Mouse (Mus musculus) kidney, postnatal 0 days (tissue): ENCODE measurements at regions not wholly inside any gene's neighbourhood (a gene's known extent, or its start where the extent isn't known, plus 50 kb on each side); places are given as distances from the start of the nearest gene placed in this dataset.
A peak's percentile ranks its signal among the peaks of the same experiment; 100 is the strongest.

Source experiments
- ATAC-seq: fragments of 200-750 bp; cut with Nextera tagmentation; replicated peaks from 2 replicates; pipeline ENCODE4 v1.8.0; 2017; ENCODE audit warnings: low read depth, moderate number of reproducible peaks, moderate TSS enrichment, moderate library complexity; ENCODE audit not compliant: low FRiP score
- DNase-seq: peaks from one replicate; pipeline ENCODE4 v3.0.0-alpha.2; 2016; ENCODE audit warnings: low spot score
- H3K27ac ChIP-seq: fragments of 300-500 bp; sonication (generic); 2 replicates; pipeline ENCODE4 v1.5.1; 2014; ENCODE audit warnings: mild to moderate bottlenecking
- H3K27me3 ChIP-seq: fragments of 300-500 bp; sonication (generic); 2 replicates; pipeline ENCODE4 v1.6.1; 2014; ENCODE audit warnings: low read length, mixed read lengths; ENCODE audit not compliant: insufficient read depth
- H3K36me3 ChIP-seq: fragments of 300-500 bp; sonication (generic); 2 replicates; pipeline ENCODE4 v1.6.1; 2014; ENCODE audit warnings: low read length, mixed read lengths; ENCODE audit not compliant: insufficient read depth
- H3K4me1 ChIP-seq: fragments of 300-500 bp; sonication (generic); replicated peaks from 2 replicates; pipeline ENCODE4 v1.6.1; 2014; ENCODE audit warnings: antibody characterized with exemption, low read length, mixed read lengths; ENCODE audit not compliant: insufficient read depth
- H3K4me2 ChIP-seq: fragments of 300-500 bp; sonication (generic); 2 replicates; pipeline ENCODE4 v1.6.1; 2014; ENCODE audit warnings: mild to moderate bottlenecking, low read length, moderate library complexity, mixed read lengths
- H3K4me3 ChIP-seq: fragments of 300-500 bp; sonication (generic); replicated peaks from 2 replicates; pipeline ENCODE4 v1.5.1; 2014; ENCODE audit warnings: low read depth, low read length
- H3K9ac ChIP-seq: fragments of 300-500 bp; sonication (generic); 2 replicates; pipeline ENCODE4 v1.6.1; 2014; ENCODE audit warnings: low read depth, low read length
- H3K9me3 ChIP-seq: fragments of 300-500 bp; sonication (generic); replicated peaks from 2 replicates; pipeline ENCODE4 v1.6.1; 2016; ENCODE audit warnings: low read length, inconsistent platforms, mixed read lengths
- CTCF ChIP-seq: IDR thresholded peaks from 2 replicates; pipeline ENCODE4 v1.5.1; 2016; ENCODE audit warnings: antibody characterized with exemption, low read depth, mild to moderate bottlenecking, moderate library complexity
- WGBS: fragments of 180-500 bp; shearing (Covaris S2); extraction: QIAGEN DNeasy Blood & Tissue Kit; methylation state at CpG from one replicate; pipeline ENCODE4 v1.1.7; 2014; 5-methylcytosine and 5-hydroxymethylcytosine counted together

GRCm38 (mm10) chr6:99893936-99894335, 167.7 kb upstream of the Prok2 start:
- DNase-seq (no peak), ATAC-seq (no peak)
- Histone ChIP-seq H3K4me3 (no peak overlapping the region), H3K9ac (no peak overlapping the region), H3K27ac (no peak overlapping the region), H3K4me2 (no peak overlapping the region), H3K4me1 (no peaks in the 10 kb centered on the region), H3K27me3 (peaks cover 3% of the 10 kb centered on the region; the same call in 1 of the 2 replicates), H3K9me3 (no peaks in the 10 kb centered on the region), H3K36me3 (no peaks in the 10 kb centered on the region)
- 12% methylated on average over 4 of the region's 4 CpGs for WGBS
- TF ChIP-seq CTCF = no peak

DNA sequence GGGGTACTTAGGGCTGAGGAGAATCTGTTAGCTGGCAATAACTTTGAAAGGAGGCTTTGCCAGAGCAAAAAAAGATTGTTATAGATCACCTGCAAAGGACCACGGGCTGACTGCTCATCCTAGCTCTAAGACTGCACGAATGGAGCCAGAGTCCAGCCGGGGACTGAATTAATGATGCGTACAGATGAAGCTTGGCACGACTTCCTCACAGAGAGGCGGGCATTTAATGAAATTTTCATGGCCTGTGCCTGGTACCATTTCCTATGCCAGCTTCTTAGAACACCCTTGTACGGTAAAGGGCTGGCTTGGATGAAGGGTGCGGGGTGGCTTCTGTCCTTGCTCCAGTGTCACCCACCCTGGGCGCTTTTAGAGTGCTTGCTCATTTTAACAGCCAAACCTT, 166.0 kb upstream of the Prok2 start:
- no peak overlapping the region for H3K9ac ChIP-seq
- no peak overlapping the region for H3K4me3 ChIP-seq
- peaks cover 3% of the 10 kb centered on the region; the same call in 1 of the 2 replicates for H3K27me3 ChIP-seq
- H3K9me3 ChIP-seq = no peaks in the 10 kb centered on the region
- TF ChIP-seq CTCF = no peak
- no peak overlapping the region for H3K4me2 ChIP-seq
- H3K4me1 ChIP-seq = no peaks in the 10 kb centered on the region
- H3K36me3 ChIP-seq = no peaks in the 10 kb centered on the region
- no peak overlapping the region for H3K27ac ChIP-seq
- WGBS = 65% methylated on average over 9 of the region's 9 CpGs
- DNase-seq (no peak), ATAC-seq (no peak)

DNA sequence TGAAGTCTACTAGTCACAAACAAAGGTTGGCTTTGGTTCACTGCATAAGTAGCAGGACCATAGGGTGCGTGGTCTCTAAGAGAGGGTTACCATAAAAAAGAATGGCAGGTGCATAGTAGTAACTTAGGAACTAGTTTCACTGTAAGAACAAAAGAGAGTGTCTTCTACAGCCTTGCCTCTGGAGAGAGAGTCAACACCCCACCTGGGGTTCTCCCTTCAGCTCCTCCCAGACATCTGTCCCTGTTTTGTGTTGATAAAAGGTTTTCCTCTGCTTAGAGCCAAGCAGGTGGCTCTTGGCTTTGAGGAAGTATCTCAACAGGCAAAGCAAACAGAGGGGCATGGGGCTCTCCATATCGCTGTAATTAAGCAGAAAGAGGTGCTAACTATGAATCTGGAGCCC, 165.6 kb upstream of the Prok2 start:
- Histone ChIP-seq H3K9ac (no peak overlapping the region), H3K27ac (no peak overlapping the region), H3K4me2 (no peak overlapping the region), H3K4me1 (no peaks in the 10 kb centered on the region), H3K4me3 (no peak overlapping the region), H3K36me3 (no peaks in the 10 kb centered on the region), H3K9me3 (no peaks in the 10 kb centered on the region), H3K27me3 (peaks cover 3% of the 10 kb centered on the region; the same call in 1 of the 2 replicates)
- 59% methylated on average over 2 of the region's 2 CpGs for WGBS
- DNase-seq (no peak), ATAC-seq (no peak)
- TF ChIP-seq CTCF = no peak

GRCm38 (mm10) chr6:99890805-99891204, 164.6 kb upstream of the Prok2 start:
- Histone ChIP-seq H3K27me3 (peaks cover 3% of the 10 kb centered on the region; the same call in 1 of the 2 replicates), H3K27ac (no peak overlapping the region), H3K9me3 (no peaks in the 10 kb centered on the region), H3K4me3 (no peak overlapping the region), H3K4me1 (no peaks in the 10 kb centered on the region), H3K4me2 (no peak overlapping the region), H3K36me3 (no peaks in the 10 kb centered on the region), H3K9ac (no peak overlapping the region)
- 86% methylated on average over 5 of the region's 5 CpGs for WGBS
- peak; percentile 40; the same call in 1 of the 2 replicates for TF ChIP-seq CTCF
- DNase-seq (no peak), ATAC-seq (no peak)

GRCm38 (mm10) chr6:99889055-99889454, 162.9 kb upstream of the Prok2 start:
- Histone ChIP-seq H3K4me3 (no peak overlapping the region), H3K4me2 (no peak overlapping the region), H3K4me1 (no peaks in the 10 kb centered on the region), H3K27ac (no peak overlapping the region), H3K36me3 (no peaks in the 10 kb centered on the region), H3K9ac (no peak overlapping the region), H3K27me3 (peaks cover 3% of the 10 kb centered on the region; the same call in 1 of the 2 replicates), H3K9me3 (no peaks in the 10 kb centered on the region)
- TF ChIP-seq CTCF = no peak
- DNase-seq (no peak), ATAC-seq (no peak)
- WGBS = 35% methylated on average over 9 of the region's 9 CpGs

- peaks cover 3% of the 10 kb centered on the region; the same call in 1 of the 2 replicates for H3K27me3 ChIP-seq
- H3K9ac ChIP-seq = no peak overlapping the region
- no peak overlapping the region for H3K4me3 ChIP-seq
- H3K36me3 ChIP-seq = no peaks in the 10 kb centered on the region
- H3K4me1 ChIP-seq = no peaks in the 10 kb centered on the region
- no peak for TF ChIP-seq CTCF
- H3K9me3 ChIP-seq = no peaks in the 10 kb centered on the region
- ATAC-seq = no peak
- no peak for DNase-seq
- H3K27ac ChIP-seq = no peak overlapping the region
- no peak overlapping the region for H3K4me2 ChIP-seq
- 47% methylated on average over 8 of the region's 8 CpGs for WGBS
Measured at GRCm38 (mm10) chr6:99887904-99888303, 161.7 kb upstream of the Prok2 start.

- DNase-seq (no peak), ATAC-seq (no peak)
- no peak overlapping the region for H3K4me2 ChIP-seq
- H3K9ac ChIP-seq = no peak overlapping the region
- no peaks in the 10 kb centered on the region for H3K36me3 ChIP-seq
- 15% methylated on average over 7 of the region's 7 CpGs for WGBS
- no peaks in the 10 kb centered on the region for H3K4me1 ChIP-seq
- H3K27ac ChIP-seq = no peak overlapping the region
- no peaks in the 10 kb centered on the region for H3K27me3 ChIP-seq
- no peaks in the 10 kb centered on the region for H3K9me3 ChIP-seq
- H3K4me3 ChIP-seq = no peak overlapping the region
- TF ChIP-seq CTCF = no peak
Measured at GRCm38 (mm10) chr6:99884755-99885154, 158.6 kb upstream of the Prok2 start.
